Mouse (Mus musculus): ENCODE measurements around the gene Lag3. TPM values are rescaled to one million over a fixed set of nuclear protein-coding genes. Genes with fewer than 3 reads are reported as not detected.

Gene Lag3
- total RNA-seq, 2 experiments from 2014 or later, result 2.1 to 2.3 TPM

- DNase-seq, result no peak
Measured at GRCm38 (mm10) chr6:124858561-124859318, 52.8 kb downstream of the Lag3 start.

GRCm38 (mm10) chr6:124857840-124858530, 53.5 kb downstream of the Lag3 start:
- peak in 1 of 2 experiments; percentile 28 for DNase-seq

GRCm38 (mm10) chr6:124856916-124857839, 54.3 kb downstream of the Lag3 start, which contains the start of gene P3h3:
P3h3 (minus strand) TSS chr6:124857752.
- DNase-seq, result peak; percentile 85

GRCm38 (mm10) chr6:124856321-124856720, 55.2 kb downstream of the Lag3 start:
- DNase-seq, result peak in 1 of 2 experiments; percentile 48

GRCm38 (mm10) chr6:124854647-124855046, 56.9 kb downstream of the Lag3 start:
- DNase-seq, result no peak

Other genes with a start within 250 kb of the Lag3 start
- gene Lpcat3, start 248.7 kb downstream of the Lag3 start, total RNA-seq (2021), result 10 to 100 TPM; 27.1 to 33.5 TPM
- gene Emg1, start 199.5 kb downstream of the Lag3 start, total RNA-seq (2021), result 10 to 100 TPM; 54.3 to 64.9 TPM
- 100 to 1,000 TPM; 114 to 129 TPM for gene Phb2, start 199.4 kb downstream of the Lag3 start, total RNA-seq (2021)
- gene Ptpn6, start 173.0 kb downstream of the Lag3 start, total RNA-seq (2021), result 1 to 10 TPM; 2.9 to 3.0 TPM
- gene Grcc10, start 170.3 kb downstream of the Lag3 start, total RNA-seq (2021), result 100 to 1,000 TPM; 337 to 366 TPM
- not detected for gene Gm45234, start 155.7 kb downstream of the Lag3 start, total RNA-seq (2021)
- 100 to 1,000 TPM; 139 to 170 TPM for gene Atn1, start 155.2 kb downstream of the Lag3 start, total RNA-seq (2021)
- gene Eno2, start 142.0 kb downstream of the Lag3 start, total RNA-seq (2021), result 1,000 to 10,000 TPM in 1 of 2 experiments, 100 to 1,000 TPM in 1; 956 to 1,045 TPM
- gene Lrrc23, start 132.0 kb downstream of the Lag3 start, total RNA-seq (2021), result 1 to 10 TPM in 1 of 2 experiments, under 1 TPM in 1; 1.00 to 3.5 TPM
- 1 to 10 TPM; 2.9 to 3.1 TPM for gene Spsb2, start 103.0 kb downstream of the Lag3 start, total RNA-seq (2021)
- gene Tpi1, start 97.4 kb downstream of the Lag3 start, total RNA-seq (2021), result 100 to 1,000 TPM; 731 to 778 TPM
- gene Usp5, start 82.2 kb downstream of the Lag3 start, total RNA-seq (2021), result 100 to 1,000 TPM; 174 to 188 TPM
- gene Cdca3, start 82.2 kb downstream of the Lag3 start, total RNA-seq (2021), result 1 to 10 TPM in 1 of 2 experiments, under 1 TPM in 1; 0.38 to 1.2 TPM
- gene Gnb3, start 71.4 kb downstream of the Lag3 start, total RNA-seq (2021), result under 1 TPM in 1 of 2 experiments, not detected in 1; 0.17 TPM
- gene P3h3, start 54.0 kb downstream of the Lag3 start, total RNA-seq (2021), result 10 to 100 TPM; 30.4 to 37.1 TPM
- gene Gpr162, start 47.7 kb downstream of the Lag3 start, total RNA-seq (2021), result 100 to 1,000 TPM; 180 to 187 TPM
- under 1 TPM in 1 of 2 experiments, not detected in 1; 0.23 TPM for gene Cd4, start 23.5 kb downstream of the Lag3 start, total RNA-seq (2021)
- gene Ptms, start 8.4 kb upstream of the Lag3 start, total RNA-seq (2021), result 1,000 to 10,000 TPM; 1,023 to 1,087 TPM
- gene Mlf2, start 19.7 kb upstream of the Lag3 start, total RNA-seq (2021), result 100 to 1,000 TPM; 630 to 652 TPM
- 100 to 1,000 TPM; 149 TPM for gene Cops7a, start 53.8 kb upstream of the Lag3 start, total RNA-seq (2021)
- gene Pianp, start 85.0 kb upstream of the Lag3 start, total RNA-seq (2021), result 100 to 1,000 TPM; 163 to 173 TPM
- 10 to 100 TPM; 43.9 to 48.9 TPM for gene Zfp384, start 97.4 kb upstream of the Lag3 start, total RNA-seq (2021)
- gene Ing4, start 128.1 kb upstream of the Lag3 start, total RNA-seq (2021), result 10 to 100 TPM; 56.9 to 65.7 TPM
- 10 to 100 TPM; 13.4 to 17.8 TPM for gene Acrbp, start 138.0 kb upstream of the Lag3 start, total RNA-seq (2021)
- gene Lpar5, start 156.2 kb upstream of the Lag3 start, total RNA-seq (2021), result under 1 TPM; 0.53 to 0.75 TPM
- gene Chd4, start 184.3 kb upstream of the Lag3 start, total RNA-seq (2021), result 100 to 1,000 TPM; 172 to 173 TPM
- gene Nop2, start 220.2 kb upstream of the Lag3 start, total RNA-seq (2021), result 10 to 100 TPM; 30.2 to 34.4 TPM
- 10 to 100 TPM; 67.5 to 68.9 TPM for gene Iffo1, start 233.5 kb upstream of the Lag3 start, total RNA-seq (2021)